Mouse (Mus musculus): Measurements from ENCODE around the gene Olfr1408. TPM values are rescaled to one million over a fixed set of nuclear protein-coding genes. Genes with fewer than 3 reads are reported as not detected.

The Olfr1408 gene
- polyA plus RNA-seq (2012; rRNA removed) = not detected in 2 replicates

DNA sequence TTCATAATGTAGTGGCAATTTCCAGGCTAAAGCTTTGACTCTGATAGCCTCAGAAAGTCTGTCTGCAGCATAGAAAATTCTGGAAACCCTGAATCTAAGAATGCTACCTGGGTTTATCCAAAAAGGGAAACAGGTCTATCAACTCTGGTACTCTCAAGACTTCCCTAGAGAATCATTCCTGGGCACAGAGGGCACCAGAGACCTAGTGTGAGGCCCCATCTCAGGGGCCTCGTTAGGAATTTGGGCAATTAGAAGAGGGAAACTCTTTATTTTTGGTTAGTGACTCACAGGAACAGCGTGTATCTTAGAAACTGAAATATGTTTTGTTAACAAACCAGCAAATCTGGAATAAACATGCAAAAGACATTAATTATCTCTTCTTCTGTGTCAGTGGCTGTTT is at the start of gene Olfr1408:
TSS of gene Olfr1408 (minus strand) at position 101 of the 400 bp plus-strand sequence.
- DNase-seq (ENCODE audit: low spot score) = no peak

DNA sequence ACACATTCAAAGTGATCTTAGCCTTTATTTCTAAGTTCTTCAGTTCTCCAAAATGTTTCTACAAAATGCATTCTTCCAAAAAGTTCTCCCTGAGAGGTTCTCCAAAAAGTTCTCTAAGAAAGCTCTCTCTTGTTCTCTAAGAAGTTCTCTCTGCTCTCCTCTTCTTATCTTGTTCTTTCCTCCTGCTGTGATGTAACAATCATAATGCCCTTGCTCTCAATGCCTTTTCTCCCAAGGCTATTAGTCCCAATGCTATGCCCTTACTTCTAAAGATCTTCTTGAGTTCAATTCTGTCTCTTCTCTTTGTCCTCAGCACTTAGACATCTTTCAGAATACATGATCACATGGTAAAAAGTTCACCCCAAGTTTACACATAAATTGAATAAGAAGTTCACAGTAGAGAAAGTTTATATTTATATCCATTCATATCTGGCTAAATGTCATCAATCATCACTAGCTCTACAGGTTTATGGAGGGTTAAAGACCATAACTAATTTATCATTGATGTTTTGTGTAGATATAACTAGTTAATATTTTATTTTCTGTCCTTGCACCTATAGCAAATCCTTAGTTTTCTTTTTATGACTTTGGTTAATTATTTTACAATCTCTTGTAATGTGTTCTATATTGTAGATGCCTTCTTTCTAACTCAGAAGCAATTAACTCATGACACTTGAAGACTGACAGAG is 37.1 kb upstream of the Olfr1408 start:
- DNase-seq (ENCODE audit: low spot score) = no peak

Other genes with a start within 250 kb of the Olfr1408 start
- 0.07 TPM in 1 of 2 replicates, not detected in the other for gene Apcs, start 242.3 kb downstream of the Olfr1408 start, polyA plus RNA-seq (2012; rRNA removed)
- gene Olfr16, start 187.0 kb downstream of the Olfr1408 start, polyA plus RNA-seq (2012; rRNA removed) = not detected in 2 replicates
- gene Olfr1406, start 53.3 kb upstream of the Olfr1408 start, polyA plus RNA-seq (2012; rRNA removed) = not detected in 2 replicates
- gene Olfr218, start 60.4 kb upstream of the Olfr1408 start, polyA plus RNA-seq (2012; rRNA removed) = not detected in 2 replicates
- gene Olfr1404, start 75.0 kb upstream of the Olfr1408 start, polyA plus RNA-seq (2012; rRNA removed) = not detected in 2 replicates
- gene Fcer1a, start 89.8 kb upstream of the Olfr1408 start, polyA plus RNA-seq (2012; rRNA removed) = 0.34 and 0.60 TPM in 2 replicates
- not detected in 2 replicates for gene Olfr418, start 128.6 kb upstream of the Olfr1408 start, polyA plus RNA-seq (2012; rRNA removed)
- gene Mptx2, start 140.4 kb upstream of the Olfr1408 start, polyA plus RNA-seq (2012; rRNA removed) = not detected in 2 replicates
- 13.7 and 16.6 TPM in 2 replicates for gene Ackr1, start 196.4 kb upstream of the Olfr1408 start, polyA plus RNA-seq (2012; rRNA removed)
- 3.7 and 6.6 TPM in 2 replicates for gene Aim2, start 213.5 kb upstream of the Olfr1408 start, polyA plus RNA-seq (2012; rRNA removed)
- 34.3 and 36.2 TPM in 2 replicates for gene Cadm3, start 230.3 kb upstream of the Olfr1408 start, polyA plus RNA-seq (2012; rRNA removed)

Data from urinary bladder, adult 2 months (tissue).